Comparison of ENCODE assay signal across 15 mouse cellular contexts in the genomic region with DNA sequence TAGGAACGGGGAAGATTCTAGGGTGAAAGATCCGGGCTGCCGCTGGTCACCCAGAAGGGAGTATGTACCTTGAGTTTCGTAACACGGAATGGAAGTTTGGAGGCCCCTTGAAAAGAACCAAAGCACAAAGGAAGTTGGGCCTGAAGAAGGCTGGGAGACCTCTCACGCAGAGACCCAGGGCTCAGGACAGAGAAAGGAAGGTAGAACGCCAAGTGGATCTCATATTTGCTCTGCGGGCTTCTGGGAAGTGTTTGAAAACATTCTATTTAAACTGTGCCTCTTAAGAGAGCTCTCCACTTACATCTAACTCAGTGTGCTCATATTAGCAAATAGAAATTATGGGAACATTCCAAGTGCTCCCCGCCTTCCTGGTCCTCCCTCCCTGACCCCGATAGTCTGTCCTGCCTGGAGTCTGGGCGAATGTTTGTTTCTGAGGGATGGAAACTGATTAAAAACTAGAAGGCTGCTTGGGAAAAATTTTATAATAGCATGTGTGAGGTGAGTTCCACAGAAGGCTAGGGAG. TPM values are rescaled to one million over a fixed set of nuclear protein-coding genes. Genes with fewer than 3 reads are reported as not detected.
DNase-seq lines count a peak whose midpoint lies in the region; ATAC-seq and TF ChIP-seq lines count a peak whose summit lies in the region.
"Had no signal": no experiment of that assay in that cellular context is flagged by ENCODE, and none has a peak within 500 bp of the region (broad histone marks: within the 10 kb centered on the region; RNA-seq: fewer than 3 reads in every experiment).

No protein-coding gene starts in this region.

- peaks cover 32% of the 10 kb centered on the region for H3K4me1 ChIP-seq in hindbrain, embryonic 10.5 days (replicated peaks)
- H3K4me1 ChIP-seq in hindbrain, embryonic 12.5 days, result peaks cover 13% of the 10 kb centered on the region
- peaks cover 22% of the 10 kb centered on the region for H3K4me1 ChIP-seq in midbrain, embryonic 10.5 days
- peaks cover 4% of the 10 kb centered on the region; the same call in 1 of the 2 replicates for H3K4me1 ChIP-seq in midbrain, embryonic 15.5 days
- H3K4me1 ChIP-seq in thymus, adult 2 months (replicated peaks; ENCODE audit: control insufficient read depth, insufficient read depth, low read length), result peaks cover 4% of the 10 kb centered on the region

- no peak for TF ChIP-seq CTCF in thymus, adult 2 months (IDR thresholded peaks at IDR 0.05; ENCODE audit: borderline replicate concordance, control insufficient read depth, extremely low read depth, insufficient read depth, low read length, poor library complexity)

- H3K36me3 ChIP-seq in hindbrain, embryonic 10.5 days, result peaks cover 12% of the 10 kb centered on the region
- no peaks in the 10 kb centered on the region for H3K36me3 ChIP-seq in hindbrain, embryonic 12.5 days
- H3K36me3 ChIP-seq in midbrain, embryonic 10.5 days, result 0 out of 2 replicates have a peak, but pooled peaks cover 7% of the 10 kb centered on the region
- no peaks in the 10 kb centered on the region for H3K36me3 ChIP-seq in midbrain, embryonic 15.5 days (replicated peaks)
- no peaks in the 10 kb centered on the region for H3K36me3 ChIP-seq in thymus, adult 2 months (ENCODE audit: control insufficient read depth, insufficient read depth, low read length)

- H3K4me2 ChIP-seq in hindbrain, embryonic 12.5 days (replicated peaks), result no peak overlapping the region
- H3K4me2 ChIP-seq in midbrain, embryonic 15.5 days, result no peak overlapping the region
- H3K4me2 ChIP-seq: liver, embryonic 11.5 days had no signal

- TF ChIP-seq POLR2A in thymus, adult 2 months (IDR thresholded peaks at IDR 0.05; ENCODE audit: control insufficient read depth, extremely low read depth, insufficient read depth, low read length, poor library complexity), result no peak

- ATAC-seq in hindbrain, embryonic 12.5 days (ENCODE audit: low FRiP score), result no peak
- ATAC-seq in midbrain, embryonic 15.5 days (replicated peaks), result no peak
- ATAC-seq: inflammation-experienced regulatory T-cells, adult 6 months had no signal

- H3K27ac ChIP-seq in hindbrain, embryonic 10.5 days, result peak overlapping the region; percentile 16
- H3K27ac ChIP-seq in hindbrain, embryonic 12.5 days, result no peak overlapping the region
- H3K27ac ChIP-seq in midbrain, embryonic 10.5 days (replicated peaks), result peak overlapping the region; percentile 23; the same call in 1 of the 2 replicates
- H3K27ac ChIP-seq in midbrain, embryonic 15.5 days, result no peak overlapping the region
- H3K27ac ChIP-seq in thymus, adult 2 months (ENCODE audit: control insufficient read depth, insufficient read depth, low read length), result no peak overlapping the region

- no peaks in the 10 kb centered on the region for H3K27me3 ChIP-seq in hindbrain, embryonic 10.5 days (ENCODE audit: insufficient read depth, poor library complexity, severe bottlenecking)
- H3K27me3 ChIP-seq in hindbrain, embryonic 12.5 days, result no peaks in the 10 kb centered on the region
- no peaks in the 10 kb centered on the region for H3K27me3 ChIP-seq in midbrain, embryonic 10.5 days (ENCODE audit: low read depth, poor library complexity, severe bottlenecking)
- H3K27me3 ChIP-seq in midbrain, embryonic 15.5 days (replicated peaks), result no peaks in the 10 kb centered on the region
- no peaks in the 10 kb centered on the region; the same call in 1 of the 2 replicates for H3K27me3 ChIP-seq in thymus, adult 2 months (ENCODE audit: control insufficient read depth, insufficient read depth, low read length)
- H3K27me3 ChIP-seq: CH12.LX had no signal

- no peak overlapping the region for H3K9ac ChIP-seq in hindbrain, embryonic 12.5 days
- H3K9ac ChIP-seq in midbrain, embryonic 15.5 days, result no peak overlapping the region

- 91% methylated on average over 11 of the region's 11 CpGs for WGBS in hindbrain, embryonic 10.5 days
- WGBS in hindbrain, embryonic 12.5 days, result 89% methylated on average over 11 of the region's 11 CpGs
- 91% methylated on average over 11 of the region's 11 CpGs for WGBS in midbrain, embryonic 10.5 days
- 90% methylated on average over 11 of the region's 11 CpGs for WGBS in midbrain, embryonic 15.5 days
- 98% methylated on average over 11 of the region's 11 CpGs for WGBS in thymus, adult 2 months

- no peak overlapping the region for H3K4me3 ChIP-seq in hindbrain, embryonic 10.5 days
- no peak overlapping the region for H3K4me3 ChIP-seq in hindbrain, embryonic 12.5 days
- H3K4me3 ChIP-seq in midbrain, embryonic 10.5 days, result no peak overlapping the region
- H3K4me3 ChIP-seq in midbrain, embryonic 15.5 days, result no peak overlapping the region
- H3K4me3 ChIP-seq in thymus, adult 2 months (ENCODE audit: control insufficient read depth, insufficient read depth, low read length), result no peak overlapping the region

- H3K9me3 ChIP-seq in hindbrain, embryonic 10.5 days, result peaks cover 4% of the 10 kb centered on the region
- peaks cover 4% of the 10 kb centered on the region; the same call in 1 of the 2 replicates for H3K9me3 ChIP-seq in hindbrain, embryonic 12.5 days (replicated peaks)
- 0 out of 2 replicates have a peak, but pooled peaks cover 4% of the 10 kb centered on the region for H3K9me3 ChIP-seq in midbrain, embryonic 10.5 days (replicated peaks)
- no peaks in the 10 kb centered on the region for H3K9me3 ChIP-seq in midbrain, embryonic 15.5 days

- DNase-seq in hindbrain, embryonic 10.5 days (ENCODE audit: low spot score), result no peak
- DNase-seq in midbrain, embryonic 10.5 days (ENCODE audit: low spot score), result no peak
- DNase-seq in lung, postnatal 10 days, result peak; percentile 65
- no peak for DNase-seq in thymus, postnatal 14 days
- no peak for DNase-seq in thymus, adult 2 months
- no peak for DNase-seq in cerebellum, postnatal 4 days (ENCODE audit: low spot score in 2 of 2)
- DNase-seq: adrenal gland, adult 2 months; cerebellum, postnatal 10 days; midbrain, embryonic 14.5 days; thymus, postnatal 36 days had no signal

RNA-seq across cellular contexts. Expression of gene Rai14, which starts 6.9 kb away (rescaled TPM):
- polyA plus RNA-seq in hindbrain, embryonic 10.5 days (2016; fragmentation: Nextera tagmentation; extraction: Ambion mirVana), result 72.2 and 77.9 TPM in 2 replicates
- 64.9 and 70.5 TPM in 2 replicates for polyA plus RNA-seq in hindbrain, embryonic 12.5 days (2016; fragmentation: Nextera tagmentation; extraction: Ambion mirVana)
- polyA plus RNA-seq in midbrain, embryonic 10.5 days (2016; fragmentation: Nextera tagmentation; extraction: Ambion mirVana), result 63.5 and 73.5 TPM in 2 replicates
- 14.0 and 14.5 TPM in 2 replicates for polyA plus RNA-seq in midbrain, embryonic 15.5 days (2015; fragmentation: Nextera tagmentation; extraction: Ambion mirVana)
- polyA plus RNA-seq in thymus, adult 2 months (2012; rRNA removed), result 1.3 and 1.6 TPM in 2 replicates

Comparison
In these comparisons a context has a peak if more than half of its experiments do, and no peak if none do; other contexts are left out.
1. H3K27ac ChIP-seq: peak in hindbrain, embryonic 10.5 days (single experiment) and midbrain, embryonic 10.5 days (single experiment); none in hindbrain, embryonic 12.5 days (single experiment), midbrain, embryonic 15.5 days (single experiment) and thymus, adult 2 months (single experiment).